9 mouse cellular contexts compared by ENCODE assay signal in the genomic region with DNA sequence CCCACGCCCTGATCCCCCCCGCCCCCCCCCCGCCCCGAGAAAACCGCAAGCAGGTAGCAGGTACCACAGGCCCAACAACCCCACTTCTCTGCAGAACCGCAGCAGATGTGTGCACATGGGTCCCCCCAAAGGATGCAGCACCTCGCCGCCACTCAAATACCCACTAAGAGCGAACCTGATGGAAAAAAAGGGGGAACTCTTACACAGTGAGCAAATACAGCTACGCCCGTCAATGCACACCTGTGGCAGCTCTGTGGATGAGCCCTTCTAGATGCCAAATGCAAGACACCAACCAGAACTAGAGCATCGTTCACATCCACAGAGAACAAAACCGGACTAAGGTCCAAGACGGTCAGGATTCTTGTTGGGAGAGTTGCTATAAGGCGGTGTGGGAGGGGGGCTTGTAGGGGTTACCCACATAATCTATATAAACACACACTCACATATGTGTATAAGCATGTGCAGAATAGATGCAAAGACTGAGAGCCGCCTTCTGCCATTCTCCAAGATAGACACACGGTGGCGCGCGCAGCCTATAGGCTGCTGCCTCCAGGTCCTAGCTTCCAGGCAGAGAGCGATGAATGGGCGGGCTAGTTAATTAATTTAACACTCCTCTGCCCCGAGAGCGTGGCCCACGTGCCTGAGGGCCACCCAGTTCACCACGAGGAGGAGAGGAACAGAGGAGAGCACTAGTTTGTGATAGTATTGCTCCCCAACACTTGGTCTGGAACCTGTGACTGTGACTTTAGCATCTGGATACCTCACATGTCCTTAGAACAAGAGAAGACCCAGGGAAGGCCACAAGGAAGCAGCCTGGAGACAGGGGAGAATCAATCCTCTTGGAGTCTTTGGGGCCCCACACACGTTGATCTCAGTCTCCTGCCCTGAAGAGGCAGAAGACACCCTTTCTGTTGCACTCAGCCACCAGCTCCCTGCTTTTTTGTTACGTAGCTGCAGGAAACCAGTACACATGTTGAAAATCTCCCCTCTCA. TPM values are rescaled to one million over a fixed set of nuclear protein-coding genes. Genes with fewer than 3 reads are reported as not detected.
DNase-seq lines count a peak whose midpoint lies in the region; ATAC-seq lines count a peak whose summit lies in the region.
"Had no signal": no experiment of that assay in that cellular context is flagged by ENCODE, and none has a peak within 500 bp of the region (broad histone marks: within the 10 kb centered on the region; RNA-seq: fewer than 3 reads in every experiment).

No protein-coding gene starts in this region.

- WGBS in embryonic facial prominence, embryonic 10.5 days, result 24% methylated on average over 28 of the region's 28 CpGs
- 22% methylated on average over 28 of the region's 28 CpGs for WGBS in kidney, embryonic 14.5 days
- WGBS in liver, embryonic 15.5 days (ENCODE audit: insufficient replicate concordance), result 18% methylated on average over 28 of the region's 28 CpGs
- WGBS in neural tube, embryonic 12.5 days, result 26% methylated on average over 28 of the region's 28 CpGs

- peak overlapping the region; percentile 49; the same call in 1 of the 2 replicates for H3K27ac ChIP-seq in embryonic facial prominence, embryonic 10.5 days (replicated peaks)
- H3K27ac ChIP-seq in kidney, embryonic 14.5 days (ENCODE audit: low read depth, low read length), result no peak overlapping the region
- no peak overlapping the region for H3K27ac ChIP-seq in liver, embryonic 15.5 days (replicated peaks)
- no peak overlapping the region for H3K27ac ChIP-seq in neural tube, embryonic 12.5 days

- H3K4me1 ChIP-seq in embryonic facial prominence, embryonic 10.5 days, result peaks cover 30% of the 10 kb centered on the region
- H3K4me1 ChIP-seq in kidney, embryonic 14.5 days (ENCODE audit: control insufficient read depth, insufficient read depth, low read length), result peaks cover 14% of the 10 kb centered on the region
- H3K4me1 ChIP-seq in liver, embryonic 15.5 days (replicated peaks), result peaks cover 10% of the 10 kb centered on the region; the same call in 1 of the 2 replicates
- 0 out of 2 replicates have a peak, but pooled peaks cover 3% of the 10 kb centered on the region for H3K4me1 ChIP-seq in neural tube, embryonic 12.5 days

- H3K9ac ChIP-seq in kidney, embryonic 14.5 days (ENCODE audit: low read depth, low read length), result no peak overlapping the region
- no peak overlapping the region for H3K9ac ChIP-seq in liver, embryonic 15.5 days
- no peak overlapping the region for H3K9ac ChIP-seq in neural tube, embryonic 12.5 days

- DNase-seq in adrenal gland, adult 2 months, result peak; percentile 74
- peak; percentile 83 for DNase-seq in embryonic facial prominence, embryonic 10.5 days (ENCODE audit: low spot score)
- peak; percentile 77 to 82 for DNase-seq in heart, adult 9 months (ENCODE audit: low spot score in 2 of 2)
- peak; percentile 65 to 69 for DNase-seq in thymus, postnatal 36 days

- H3K4me3 ChIP-seq in embryonic facial prominence, embryonic 10.5 days, result no peak overlapping the region
- H3K4me3 ChIP-seq in kidney, embryonic 14.5 days (ENCODE audit: low read length), result no peak overlapping the region
- H3K4me3 ChIP-seq in liver, embryonic 15.5 days (replicated peaks), result no peak overlapping the region
- H3K4me3 ChIP-seq in neural tube, embryonic 12.5 days, result no peak overlapping the region

- H3K36me3 ChIP-seq in embryonic facial prominence, embryonic 10.5 days (replicated peaks), result no peaks in the 10 kb centered on the region
- no peaks in the 10 kb centered on the region for H3K36me3 ChIP-seq in kidney, embryonic 14.5 days (ENCODE audit: control insufficient read depth, insufficient read depth, low read length)
- H3K36me3 ChIP-seq in liver, embryonic 15.5 days (replicated peaks), result no peaks in the 10 kb centered on the region
- no peaks in the 10 kb centered on the region for H3K36me3 ChIP-seq in neural tube, embryonic 12.5 days

- H3K9me3 ChIP-seq in embryonic facial prominence, embryonic 10.5 days, result no peaks in the 10 kb centered on the region
- no peaks in the 10 kb centered on the region for H3K9me3 ChIP-seq in kidney, embryonic 14.5 days (ENCODE audit: control insufficient read depth, low read length)
- H3K9me3 ChIP-seq in liver, embryonic 15.5 days (replicated peaks), result no peaks in the 10 kb centered on the region
- H3K9me3 ChIP-seq in neural tube, embryonic 12.5 days, result no peaks in the 10 kb centered on the region

- H3K4me2 ChIP-seq in kidney, embryonic 14.5 days (replicated peaks; ENCODE audit: low read depth, low read length), result no peak overlapping the region
- no peak overlapping the region for H3K4me2 ChIP-seq in liver, embryonic 15.5 days
- no peak overlapping the region for H3K4me2 ChIP-seq in neural tube, embryonic 12.5 days (replicated peaks)

- peaks cover 23% of the 10 kb centered on the region for H3K27me3 ChIP-seq in embryonic facial prominence, embryonic 10.5 days (replicated peaks; ENCODE audit: low read depth, poor library complexity, severe bottlenecking)
- H3K27me3 ChIP-seq in kidney, embryonic 14.5 days (ENCODE audit: control insufficient read depth, insufficient read depth, low read length), result no peaks in the 10 kb centered on the region; the same call in 1 of the 2 replicates
- peaks cover 14% of the 10 kb centered on the region; the same call in 1 of the 2 replicates for H3K27me3 ChIP-seq in liver, embryonic 15.5 days
- peaks cover 11% of the 10 kb centered on the region for H3K27me3 ChIP-seq in neural tube, embryonic 12.5 days (replicated peaks)

- ATAC-seq in CD4-positive, CD25-positive, alpha-beta regulatory T cell, adult 4 months, result peak; percentile 67
- ATAC-seq in kidney, embryonic 14.5 days (ENCODE audit: low FRiP score, low TSS enrichment), result peak; percentile 74
- peak; percentile 17; the same call in 1 of the 2 replicates for ATAC-seq in liver, embryonic 15.5 days (ENCODE audit: insufficient read depth)
- ATAC-seq in neural tube, embryonic 12.5 days (ENCODE audit: low FRiP score, low read depth), result peak; percentile 68

RNA-seq across cellular contexts. Expression of a gene that starts 15.9 kb away (rescaled TPM):
- polyA plus RNA-seq in CD4-positive, CD25-positive, alpha-beta regulatory T cell, adult 4 months (2017; shearing (Covaris generic)), result not detected
- total RNA-seq in adrenal gland, adult 2 months (2021), result 10 to 100 TPM; 36.9 to 57.2 TPM
- polyA plus RNA-seq in adrenal gland, adult 2 months (2012; rRNA removed), result 100 and 122 TPM in 2 replicates
- polyA plus RNA-seq in embryonic facial prominence, embryonic 10.5 days (2016; fragmentation: Nextera tagmentation; extraction: Ambion mirVana), result 19.9 and 20.8 TPM in 2 replicates
- polyA plus RNA-seq in kidney, embryonic 14.5 days (2014; fragmentation: Nextera tagmentation; extraction: Ambion mirVana), result 28.4 and 37.9 TPM in 2 replicates
- 13.0 and 15.2 TPM in 2 replicates for polyA plus RNA-seq in liver, embryonic 15.5 days (2015; fragmentation: Nextera tagmentation; extraction: Ambion mirVana)
- polyA plus RNA-seq in neural tube, embryonic 12.5 days (2016; fragmentation: Nextera tagmentation; extraction: Ambion mirVana), result 14.9 and 17.6 TPM in 2 replicates

RNA-seq across cellular contexts. Expression of a gene that starts 23.7 kb away (rescaled TPM):
- polyA plus RNA-seq in CD4-positive, CD25-positive, alpha-beta regulatory T cell, adult 4 months (2017; shearing (Covaris generic)), result not detected
- 10 to 100 TPM in 1 of 2 experiments, 1 to 10 TPM in 1; 4.9 to 10.9 TPM for total RNA-seq in adrenal gland, adult 2 months (2021)
- polyA plus RNA-seq in adrenal gland, adult 2 months (2012; rRNA removed), result 18.1 and 26.5 TPM in 2 replicates
- polyA plus RNA-seq in embryonic facial prominence, embryonic 10.5 days (2016; fragmentation: Nextera tagmentation; extraction: Ambion mirVana), result 3.3 and 4.3 TPM in 2 replicates
- polyA plus RNA-seq in kidney, embryonic 14.5 days (2014; fragmentation: Nextera tagmentation; extraction: Ambion mirVana), result 6.1 and 10.2 TPM in 2 replicates
- 1.8 and 2.5 TPM in 2 replicates for polyA plus RNA-seq in liver, embryonic 15.5 days (2015; fragmentation: Nextera tagmentation; extraction: Ambion mirVana)
- 2.8 and 3.4 TPM in 2 replicates for polyA plus RNA-seq in neural tube, embryonic 12.5 days (2016; fragmentation: Nextera tagmentation; extraction: Ambion mirVana)

RNA-seq across cellular contexts. Expression of a gene that starts 28.8 kb away (rescaled TPM):
- polyA plus RNA-seq in CD4-positive, CD25-positive, alpha-beta regulatory T cell, adult 4 months (2017; shearing (Covaris generic)), result not detected
- total RNA-seq in adrenal gland, adult 2 months (2021), result 1 to 10 TPM in 1 of 2 experiments, under 1 TPM in 1; 0.52 to 1.8 TPM
- 0.73 and 0.74 TPM in 2 replicates for polyA plus RNA-seq in adrenal gland, adult 2 months (2012; rRNA removed)
- polyA plus RNA-seq in embryonic facial prominence, embryonic 10.5 days (2016; fragmentation: Nextera tagmentation; extraction: Ambion mirVana), result not detected in 2 replicates
- 0.53 and 1.6 TPM in 2 replicates for polyA plus RNA-seq in kidney, embryonic 14.5 days (2014; fragmentation: Nextera tagmentation; extraction: Ambion mirVana)
- polyA plus RNA-seq in liver, embryonic 15.5 days (2015; fragmentation: Nextera tagmentation; extraction: Ambion mirVana), result 7.7 and 9.5 TPM in 2 replicates
- polyA plus RNA-seq in neural tube, embryonic 12.5 days (2016; fragmentation: Nextera tagmentation; extraction: Ambion mirVana), result not detected in 2 replicates
- total RNA-seq: gastrocnemius, postnatal 4 days had no signal

RNA-seq across cellular contexts. Expression of a gene that starts 50.5 kb away (rescaled TPM):
- polyA plus RNA-seq in CD4-positive, CD25-positive, alpha-beta regulatory T cell, adult 4 months (2017; shearing (Covaris generic)), result 10 to 100 TPM; 14.3 to 17.1 TPM
- 10 to 100 TPM; 51.9 to 56.2 TPM for total RNA-seq in adrenal gland, adult 2 months (2021)
- 138 and 147 TPM in 2 replicates for polyA plus RNA-seq in adrenal gland, adult 2 months (2012; rRNA removed)
- polyA plus RNA-seq in embryonic facial prominence, embryonic 10.5 days (2016; fragmentation: Nextera tagmentation; extraction: Ambion mirVana), result 52.0 and 53.5 TPM in 2 replicates
- polyA plus RNA-seq in kidney, embryonic 14.5 days (2014; fragmentation: Nextera tagmentation; extraction: Ambion mirVana), result 33.9 and 44.8 TPM in 2 replicates
- 21.4 and 23.6 TPM in 2 replicates for polyA plus RNA-seq in liver, embryonic 15.5 days (2015; fragmentation: Nextera tagmentation; extraction: Ambion mirVana)
- polyA plus RNA-seq in neural tube, embryonic 12.5 days (2016; fragmentation: Nextera tagmentation; extraction: Ambion mirVana), result 55.6 and 57.5 TPM in 2 replicates

RNA-seq across cellular contexts. Expression of a gene that starts 53.2 kb away (rescaled TPM):
- 100 to 1,000 TPM in 1 of 2 experiments, 10 to 100 TPM in 1; 61.3 to 136 TPM for polyA plus RNA-seq in CD4-positive, CD25-positive, alpha-beta regulatory T cell, adult 4 months (2017; shearing (Covaris generic))
- total RNA-seq in adrenal gland, adult 2 months (2021), result 10 to 100 TPM in 1 of 2 experiments, 1 to 10 TPM in 1; 8.7 to 18.1 TPM
- 46.7 and 61.0 TPM in 2 replicates for polyA plus RNA-seq in adrenal gland, adult 2 months (2012; rRNA removed)
- 36.4 and 39.0 TPM in 2 replicates for polyA plus RNA-seq in embryonic facial prominence, embryonic 10.5 days (2016; fragmentation: Nextera tagmentation; extraction: Ambion mirVana)
- 12.4 and 15.4 TPM in 2 replicates for polyA plus RNA-seq in kidney, embryonic 14.5 days (2014; fragmentation: Nextera tagmentation; extraction: Ambion mirVana)
- 4.6 and 5.2 TPM in 2 replicates for polyA plus RNA-seq in liver, embryonic 15.5 days (2015; fragmentation: Nextera tagmentation; extraction: Ambion mirVana)
- 65.3 and 72.9 TPM in 2 replicates for polyA plus RNA-seq in neural tube, embryonic 12.5 days (2016; fragmentation: Nextera tagmentation; extraction: Ambion mirVana)

Comparison
In these comparisons a context has a peak if more than half of its experiments do, and no peak if none do; other contexts are left out.
1. ATAC-seq: peak in every context shown above with its lines; median percentile 74 in kidney, embryonic 14.5 days; 68 in neural tube, embryonic 12.5 days; 67 in CD4-positive, CD25-positive, alpha-beta regulatory T cell, adult 4 months; 17 in liver, embryonic 15.5 days.
2. RNA of a gene that starts 15.9 kb away (polyA plus RNA-seq): 100 to 122 TPM in adrenal gland, adult 2 months, 28.4 to 37.9 TPM in kidney, embryonic 14.5 days, 19.9 to 20.8 TPM in embryonic facial prominence, embryonic 10.5 days, 14.9 to 17.6 TPM in neural tube, embryonic 12.5 days and 13.0 to 15.2 TPM in liver, embryonic 15.5 days; not detected in CD4-positive, CD25-positive, alpha-beta regulatory T cell, adult 4 months; every median in the first group is over 10 times any median in the second.
3. Peak in every context shown above with its lines, with median percentiles within 50 percentile points of each other: DNase-seq.